Mouse (Mus musculus) spleen, postnatal 14 days (tissue): Measurements from ENCODE around the gene Scg5.

Experiments used
- DNase-seq, 2 experiments: peaks; one replicate each; pipeline ENCODE4 v3.0.0; 2021 to 2022; ENCODE audit warnings: low spot score in 2 of 2

Gene Scg5

GRCm38 (mm10) chr2:113756924-113757524 is 71.9 kb downstream of the Scg5 start:
- DNase-seq: no peak

GRCm38 (mm10) chr2:113749721-113750120 is 79.2 kb downstream of the Scg5 start:
- DNase-seq: no peak

- no peak for DNase-seq
Measured at GRCm38 (mm10) chr2:113749309-113749708, 79.6 kb downstream of the Scg5 start.

- DNase-seq: no peak
Measured at GRCm38 (mm10) chr2:113728581-113728980, 100.3 kb downstream of the Scg5 start.
